Mouse (Mus musculus) heart, postnatal 10 days (tissue): ENCODE measurements at regions not wholly inside any gene's neighbourhood (a gene's known extent, or its start where the extent isn't known, plus 50 kb on each side); places are given as distances from the start of the nearest gene placed in this dataset.

ENCODE experiments used
- DNase-seq, 2 experiments: peaks; one replicate each; pipeline ENCODE4 v3.0.0; 2021
- intact Hi-C: fragments of 180-260 bp; cut with DNase I; formaldehyde crosslinking; loops from one replicate; pipeline ENCODE4 v1.15.1; 2025

DNA sequence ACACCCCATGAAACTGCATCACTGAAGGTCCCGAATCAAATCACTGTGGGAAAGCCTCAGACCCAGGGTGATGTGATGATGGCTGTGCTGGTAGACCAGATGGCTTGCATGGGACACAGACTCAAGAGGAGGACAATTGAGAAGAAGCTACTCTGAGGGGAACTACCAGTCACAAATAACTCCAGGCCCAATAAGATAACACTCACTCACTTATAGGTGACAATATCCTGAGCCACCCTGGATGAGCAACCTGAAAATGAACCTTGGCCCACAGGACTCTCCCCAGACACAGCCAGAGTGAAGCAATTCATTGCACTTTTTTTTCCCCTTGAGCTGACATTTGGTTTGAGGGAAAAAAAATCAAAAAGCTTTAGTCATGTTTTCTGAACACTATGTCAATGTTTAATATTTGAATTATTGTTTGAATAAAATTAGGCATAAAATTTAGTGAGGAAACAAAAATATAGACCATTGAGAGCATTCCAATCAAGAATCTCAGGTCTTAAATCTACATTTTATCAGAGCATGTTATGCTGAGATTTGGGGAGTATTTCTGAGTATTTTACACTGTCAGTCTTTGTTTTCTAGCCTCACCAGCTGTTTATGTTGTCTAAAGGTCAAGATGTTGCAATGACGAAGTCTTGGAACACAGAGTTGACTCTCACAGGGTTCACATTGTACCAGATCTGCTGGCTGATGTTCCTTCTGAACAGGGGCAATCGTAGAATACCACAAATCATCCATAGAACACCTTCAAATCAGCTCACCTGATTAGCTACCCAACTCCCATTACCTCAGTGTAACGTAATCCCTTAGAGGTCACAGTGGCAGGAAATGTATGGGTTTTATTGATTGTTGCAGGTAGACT lies 67.9 kb upstream of the Gm6993 start:
- intact Hi-C loops: no loop called here
- DNase-seq: no peak

DNA sequence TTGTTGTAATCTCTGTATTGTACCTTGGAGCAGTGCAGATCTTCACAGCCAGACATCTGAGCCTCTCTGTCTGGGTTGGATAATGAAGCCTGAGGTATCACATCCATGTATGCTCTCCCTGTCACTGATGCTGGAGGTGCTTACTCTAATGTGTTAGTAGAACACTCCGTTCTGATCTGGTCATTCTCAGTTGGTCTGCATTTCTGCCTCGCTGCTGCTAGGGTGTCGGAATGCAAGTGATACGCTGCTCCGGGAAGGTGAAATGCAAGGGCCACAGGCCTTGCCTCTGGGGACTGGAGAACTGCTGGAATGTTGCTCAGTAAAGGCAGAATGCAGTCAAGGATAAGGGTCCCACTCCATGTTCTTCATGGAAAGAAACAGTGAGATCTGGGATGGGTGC lies 67.1 kb upstream of the Gm6993 start:
- intact Hi-C loops: no loop called here
- no peak for DNase-seq

DNA sequence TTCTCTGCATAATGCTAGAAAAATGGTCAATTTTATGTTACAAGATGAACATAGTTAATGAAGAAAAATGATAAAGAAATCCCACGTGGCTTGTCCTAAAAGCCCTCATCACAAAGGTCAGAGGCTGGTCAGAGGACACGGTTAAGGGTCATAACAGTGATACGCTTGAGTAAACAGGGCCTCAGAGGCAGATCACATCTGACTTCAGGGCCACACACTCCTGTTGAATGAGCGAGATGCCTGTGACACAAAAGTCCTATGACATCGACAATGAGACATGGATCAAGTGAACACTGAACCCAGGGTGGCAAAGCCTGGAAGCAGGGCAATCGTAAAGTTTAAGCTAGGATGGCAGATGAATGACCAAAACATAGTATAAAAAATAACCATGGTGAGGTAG lies 61.0 kb upstream of the Gm6993 start:
- intact Hi-C loops: no loop called here
- no peak for DNase-seq

DNA sequence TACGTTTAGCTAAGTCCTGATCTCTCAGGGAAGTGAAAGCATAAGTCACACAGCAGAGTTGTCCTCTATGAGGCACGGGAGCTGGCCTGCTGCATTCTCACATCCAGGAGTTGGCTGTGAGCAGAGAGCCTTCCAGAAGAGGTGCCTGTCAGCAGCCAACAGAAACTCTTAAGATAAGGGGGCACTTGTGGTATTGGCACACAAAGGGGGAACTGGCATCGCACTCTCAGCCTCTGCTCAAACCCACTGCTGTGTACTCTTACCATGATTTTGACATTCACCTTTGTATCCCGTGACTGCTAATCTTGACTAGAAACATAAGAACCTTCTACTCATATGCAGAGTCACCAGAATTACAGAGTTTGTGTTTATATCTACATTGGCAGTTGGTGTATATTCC lies 56.9 kb upstream of the Gm6993 start:
- intact Hi-C loops: no loop called here
- peak; percentile 76 to 85 for DNase-seq

DNA sequence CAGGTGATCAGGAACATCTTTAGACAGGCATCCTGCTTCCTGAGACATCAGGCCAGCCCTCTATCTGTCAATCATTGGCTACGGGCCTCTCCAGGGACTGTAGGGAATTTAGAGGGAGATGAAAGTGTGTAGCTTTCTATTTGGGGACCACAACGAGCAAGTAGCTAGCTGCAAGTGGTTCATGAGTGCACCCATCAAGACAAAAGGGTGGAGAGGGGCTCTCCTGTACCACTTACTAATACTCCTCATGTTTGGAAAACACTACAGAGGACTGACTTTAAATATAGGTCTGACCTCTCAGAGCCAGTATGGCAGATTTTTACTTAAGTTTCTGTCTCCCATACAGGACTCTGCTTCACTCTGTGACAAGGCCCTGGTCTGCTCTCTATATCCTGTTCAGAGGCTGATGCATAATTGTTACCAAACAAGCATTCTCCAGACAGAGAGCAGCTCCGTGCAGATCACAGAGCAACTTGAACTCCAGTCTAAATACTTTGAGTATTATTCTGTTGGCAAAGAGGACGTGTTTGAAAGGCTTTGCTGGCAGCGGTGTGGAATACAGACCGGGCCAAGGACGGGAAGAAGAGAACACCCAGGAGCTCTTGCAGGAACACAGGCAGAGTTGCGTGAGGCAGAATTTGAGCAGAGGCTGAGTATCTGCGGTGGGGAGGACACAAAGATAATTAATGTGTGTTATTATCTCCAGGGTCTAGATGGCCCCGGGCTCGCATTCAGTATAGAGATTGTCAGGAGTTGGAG lies 56.2 kb upstream of the Gm6993 start:
- DNase-seq: peak; percentile 81 to 84
- intact Hi-C loops: no loop called here

DNA sequence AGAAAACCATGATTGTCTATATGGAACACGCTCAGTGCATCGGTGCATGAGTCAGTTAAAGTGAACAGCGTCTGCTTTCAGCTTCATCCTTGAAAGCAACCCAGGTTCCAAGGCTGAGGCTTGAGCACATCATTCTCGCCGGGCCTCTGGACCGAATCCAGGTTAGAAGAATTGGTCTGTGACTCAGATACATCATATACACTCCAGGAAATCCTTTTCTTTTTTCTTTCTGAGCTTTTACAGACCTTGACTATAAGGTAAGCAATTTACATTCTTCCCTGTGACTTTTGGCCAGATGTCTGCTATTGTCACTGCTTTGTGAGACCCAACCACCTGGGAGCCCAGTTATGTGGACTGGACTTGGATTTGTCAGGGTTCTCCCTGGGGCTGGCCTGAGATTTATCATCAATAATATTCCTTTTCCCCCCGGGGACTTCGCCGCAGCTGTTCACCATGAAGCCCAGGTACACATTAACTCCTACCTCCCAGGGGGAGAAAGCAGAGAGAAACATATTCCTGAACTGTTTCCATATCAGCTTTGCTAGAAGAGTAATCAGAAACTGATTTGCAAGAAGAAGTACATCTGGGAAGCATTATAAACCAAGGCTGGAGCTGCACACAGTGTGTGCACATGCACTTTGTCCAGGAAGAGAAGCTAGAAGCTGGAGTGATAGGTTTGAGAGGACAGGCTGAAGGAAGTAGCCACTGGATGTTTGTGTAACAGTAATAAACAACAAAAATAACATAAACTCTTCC lies 55.2 kb upstream of the Gm6993 start:
- DNase-seq: peak; percentile 42 to 47
- intact Hi-C loops: no loop called here

DNA sequence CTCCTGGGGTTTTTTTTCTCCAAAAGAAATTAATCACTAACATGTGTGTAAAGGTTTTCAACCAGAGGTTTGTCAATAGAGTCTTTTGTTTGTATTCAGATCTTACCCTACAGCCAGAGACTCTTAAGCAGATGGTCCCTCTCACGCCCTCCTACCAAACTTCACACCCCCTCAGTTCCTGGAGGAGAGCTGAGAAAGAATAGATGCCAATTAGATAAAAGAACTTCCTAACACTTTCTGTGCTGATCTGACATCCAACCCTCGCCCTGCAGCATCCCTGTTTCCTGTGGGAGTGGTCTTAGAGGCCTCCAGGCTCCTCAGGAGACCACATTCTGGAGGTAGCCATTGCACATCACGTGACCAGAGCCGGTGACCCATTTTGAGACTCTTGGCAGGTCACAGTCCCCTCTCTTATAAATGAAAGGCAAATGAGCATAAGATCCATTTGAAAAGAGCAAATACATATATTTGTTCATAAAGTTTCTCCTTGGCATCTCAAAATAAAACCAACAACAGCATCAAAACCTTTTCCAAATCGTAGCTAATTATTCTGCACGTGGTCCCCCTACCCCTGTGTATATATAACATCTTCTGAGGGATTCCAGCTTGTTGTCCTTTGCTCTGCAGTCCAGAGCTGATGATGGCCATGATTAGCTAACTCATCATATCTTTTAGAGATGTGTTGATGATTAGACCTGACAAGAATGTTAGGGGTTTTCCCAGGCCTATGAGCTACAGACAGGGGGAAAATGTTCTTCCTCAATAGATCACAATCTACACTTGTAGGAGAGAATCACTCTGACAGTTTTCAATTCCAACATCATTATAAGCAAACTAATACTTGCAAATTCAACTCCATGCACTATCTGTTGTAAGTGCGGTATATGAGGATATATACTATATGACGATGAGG lies 54.4 kb upstream of the Gm6993 start:
- intact Hi-C loops: no loop called here
- peak; percentile 24 to 34 for DNase-seq

DNA sequence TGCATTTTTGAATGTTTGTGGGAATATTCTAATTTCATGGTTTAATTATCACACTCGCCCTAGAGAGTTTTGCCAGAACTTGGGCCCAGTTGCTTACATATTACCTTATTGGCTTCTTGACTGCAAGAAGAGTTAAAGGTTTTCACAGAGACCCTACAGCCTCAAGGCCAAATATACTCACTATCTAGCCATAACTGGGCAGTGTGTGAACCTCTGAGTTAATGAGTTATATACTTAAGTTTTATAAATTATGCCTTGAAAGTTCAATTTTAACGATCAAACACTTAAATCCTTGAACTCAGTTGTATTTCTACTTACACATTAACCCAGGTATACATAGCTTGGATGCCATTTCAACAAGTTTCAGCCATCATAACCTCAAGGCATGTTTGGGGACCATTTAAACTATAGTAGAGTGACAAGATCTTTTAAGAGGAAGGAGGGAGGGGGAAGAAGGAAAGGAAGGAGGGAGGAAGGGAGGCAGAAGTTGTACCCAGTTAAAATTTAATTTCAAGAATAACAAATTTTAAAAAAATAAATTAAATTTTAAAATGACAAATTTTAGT lies 52.5 kb upstream of the Gm6993 start:
- intact Hi-C loops: no loop called here
- DNase-seq: no peak

DNA sequence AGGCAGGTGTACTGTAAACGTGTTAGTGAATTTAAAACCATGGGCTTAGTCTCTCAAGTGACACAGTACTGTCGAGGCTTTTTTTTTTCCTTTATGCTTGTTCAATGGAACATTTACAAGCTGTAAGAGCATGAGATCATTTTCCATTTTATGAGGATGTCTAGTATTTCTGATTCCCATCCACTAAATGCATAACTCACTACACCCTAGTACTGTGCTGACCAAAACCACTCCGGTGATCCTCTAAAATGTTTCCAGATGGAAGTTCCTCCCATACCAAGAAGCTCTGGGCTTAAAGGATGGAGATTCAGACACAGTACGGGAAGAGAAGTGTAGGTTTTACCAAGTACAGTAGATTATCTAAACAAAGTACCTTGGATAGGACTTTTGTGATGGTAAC lies 50.3 kb upstream of the Gm6993 start:
- intact Hi-C loops: loop anchor here (5.0 kb wide), 1 partner anchor 72 kb away; no protein-coding TSS in a partner anchor
- no peak for DNase-seq
